Mouse (Mus musculus) liver, embryonic 15.5 days (tissue): ENCODE results near the gene Cmpk1. TPM values are rescaled to one million over a fixed set of nuclear protein-coding genes. Genes with fewer than 3 reads are reported as not detected.
"Not testable (repeated sequence)": the region's sequence is repeated elsewhere in the genome, so short reads cannot be mapped to it uniquely, and the experiment has no call there.

Experiments
- ATAC-seq: fragments of 200-750 bp; cut with Nextera tagmentation; 2 replicates; pipeline ENCODE4 v1.8.0; 2017; ENCODE audit warnings: moderate number of reproducible peaks, mild to moderate bottlenecking, moderate library complexity; ENCODE audit not compliant: insufficient read depth
- H3K27ac ChIP-seq: fragments of 300-500 bp; sonication (generic); replicated peaks from 2 replicates; pipeline ENCODE4 v1.5.1; 2015; ENCODE audit warnings: mild to moderate bottlenecking, inconsistent platforms
- H3K27me3 ChIP-seq: fragments of 300-500 bp; sonication (generic); 2 replicates; pipeline ENCODE4 v1.6.1; 2015; ENCODE audit warnings: mild to moderate bottlenecking, inconsistent platforms
- H3K36me3 ChIP-seq: fragments of 300-500 bp; sonication (generic); replicated peaks from 2 replicates; pipeline ENCODE4 v1.6.1; 2015; ENCODE audit warnings: moderate library complexity, mild to moderate bottlenecking, inconsistent platforms
- H3K4me1 ChIP-seq: fragments of 300-500 bp; sonication (generic); replicated peaks from 2 replicates; pipeline ENCODE4 v1.6.1; 2015; ENCODE audit warnings: inconsistent platforms
- H3K4me2 ChIP-seq: fragments of 300-500 bp; sonication (generic); 2 replicates; pipeline ENCODE4 v1.6.1; 2015; ENCODE audit warnings: moderate library complexity, mild to moderate bottlenecking, inconsistent platforms
- H3K4me3 ChIP-seq: fragments of 300-500 bp; sonication (generic); replicated peaks from 2 replicates; pipeline ENCODE4 v1.5.1; 2015; ENCODE audit warnings: mild to moderate bottlenecking, inconsistent platforms
- H3K9ac ChIP-seq: fragments of 300-500 bp; sonication (generic); 2 replicates; pipeline ENCODE4 v1.6.1; 2015; ENCODE audit warnings: moderate library complexity, mild to moderate bottlenecking, inconsistent platforms
- H3K9me3 ChIP-seq: fragments of 300-500 bp; sonication (generic); replicated peaks from 2 replicates; pipeline ENCODE4 v1.6.1; 2016; ENCODE audit warnings: inconsistent platforms
- WGBS: fragments of 180-500 bp; shearing (Covaris S2); methylation state at CpG from one replicate; pipeline ENCODE4 v1.1.7; 2015; ENCODE audit warnings: mixed read lengths; ENCODE audit not compliant: insufficient replicate concordance; 5-methylcytosine and 5-hydroxymethylcytosine counted together
- polyA plus RNA-seq: library from polyadenylated mRNA; unstranded; fragments of >200 nt; fragmentation: Nextera tagmentation; extraction: Ambion mirVana; gene quantifications from 2 replicates; pipeline ENCODE4 v1.2.1, GENCODE M21; 2015

Gene Cmpk1
- polyA plus RNA-seq, 1 experiment from 2014 or later: 56.9 TPM

- Histone ChIP-seq H3K9me3 (no peaks in the 10 kb centered on the region), H3K27me3 (no peaks in the 10 kb centered on the region), H3K4me2 (no peak overlapping the region), H3K27ac (no peak overlapping the region), H3K4me1 (peaks cover 23% of the 10 kb centered on the region), H3K36me3 (no peaks in the 10 kb centered on the region), H3K9ac (no peak overlapping the region), H3K4me3 (no peak overlapping the region)
- 63% methylated on average over 1 of the region's 1 CpGs for WGBS
- no peak for ATAC-seq
Measured at GRCm38 (mm10) chr4:114982619-114983018, 4.4 kb downstream of the Cmpk1 start.

GRCm38 (mm10) chr4:114973229-114973740, 13.8 kb downstream of the Cmpk1 start:
- no peak for ATAC-seq
- WGBS: 83% methylated on average over 1 of the region's 1 CpGs
- H3K36me3 ChIP-seq: peaks cover 9% of the 10 kb centered on the region
- no peaks in the 10 kb centered on the region for H3K4me1 ChIP-seq
- H3K4me2 ChIP-seq: no peak overlapping the region
- H3K27ac ChIP-seq: no peak overlapping the region
- H3K27me3 ChIP-seq: no peaks in the 10 kb centered on the region
- H3K4me3 ChIP-seq: no peak overlapping the region
- no peaks in the 10 kb centered on the region for H3K9me3 ChIP-seq
- H3K9ac ChIP-seq: no peak overlapping the region

- Histone ChIP-seq H3K27me3 (no peaks in the 10 kb centered on the region), H3K4me2 (no peak overlapping the region), H3K36me3 (peaks cover 29% of the 10 kb centered on the region), H3K9ac (no peak overlapping the region), H3K27ac (no peak overlapping the region), H3K4me3 (no peak overlapping the region), H3K9me3 (no peaks in the 10 kb centered on the region), H3K4me1 (no peaks in the 10 kb centered on the region)
- WGBS: 76% methylated on average over 5 of the region's 5 CpGs
- ATAC-seq: no peak
Measured at GRCm38 (mm10) chr4:114970736-114971135, 16.3 kb downstream of the Cmpk1 start.

GRCm38 (mm10) chr4:114960881-114961280, 26.2 kb downstream of the Cmpk1 start:
- not testable (repeated sequence) for H3K4me1 ChIP-seq, H3K9ac ChIP-seq, ATAC-seq, H3K4me3 ChIP-seq, H3K9me3 ChIP-seq, H3K27ac ChIP-seq, H3K4me2 ChIP-seq, H3K27me3 ChIP-seq
- 53% methylated on average over 2 of the region's 2 CpGs for WGBS
- H3K36me3 ChIP-seq: peaks cover 45% of the 10 kb centered on the region

GRCm38 (mm10) chr4:114959533-114959932, 27.5 kb downstream of the Cmpk1 start:
- Histone ChIP-seq H3K9me3 (no peaks in the 10 kb centered on the region), H3K27me3 (no peaks in the 10 kb centered on the region), H3K9ac (no peak overlapping the region), H3K36me3 (peaks cover 32% of the 10 kb centered on the region), H3K4me3 (no peak overlapping the region), H3K4me2 (no peak overlapping the region), H3K27ac (no peak overlapping the region), H3K4me1 (no peaks in the 10 kb centered on the region)
- no peak for ATAC-seq
- WGBS: 84% methylated on average over 2 of the region's 2 CpGs

GRCm38 (mm10) chr4:114958786-114959185, 28.3 kb downstream of the Cmpk1 start:
- Histone ChIP-seq H3K4me2 (no peak overlapping the region), H3K9ac (no peak overlapping the region), H3K27ac (no peak overlapping the region), H3K27me3 (no peaks in the 10 kb centered on the region), H3K4me1 (no peaks in the 10 kb centered on the region), H3K36me3 (peaks cover 26% of the 10 kb centered on the region), H3K9me3 (no peaks in the 10 kb centered on the region), H3K4me3 (no peak overlapping the region)
- ATAC-seq: no peak
- WGBS: 81% methylated on average over 4 of the region's 4 CpGs

- H3K9me3 ChIP-seq: no peaks in the 10 kb centered on the region
- H3K4me2 ChIP-seq: no peak overlapping the region
- 69% methylated on average over 2 of the region's 2 CpGs for WGBS
- H3K27ac ChIP-seq: no peak overlapping the region
- no peak for ATAC-seq
- H3K4me1 ChIP-seq: no peaks in the 10 kb centered on the region
- no peaks in the 10 kb centered on the region for H3K27me3 ChIP-seq
- peaks cover 26% of the 10 kb centered on the region for H3K36me3 ChIP-seq
- no peak overlapping the region for H3K4me3 ChIP-seq
- H3K9ac ChIP-seq: no peak overlapping the region
Measured at GRCm38 (mm10) chr4:114958231-114958630, 28.8 kb downstream of the Cmpk1 start.

GRCm38 (mm10) chr4:114957403-114957802, 29.6 kb downstream of the Cmpk1 start:
- Histone ChIP-seq H3K9ac (no peak overlapping the region), H3K4me3 (no peak overlapping the region), H3K4me1 (no peaks in the 10 kb centered on the region), H3K4me2 (no peak overlapping the region), H3K27ac (no peak overlapping the region), H3K27me3 (no peaks in the 10 kb centered on the region), H3K36me3 (peaks cover 18% of the 10 kb centered on the region), H3K9me3 (no peaks in the 10 kb centered on the region)
- no peak for ATAC-seq

GRCm38 (mm10) chr4:114953172-114953571, 33.9 kb downstream of the Cmpk1 start:
- Histone ChIP-seq H3K9me3 (no peaks in the 10 kb centered on the region), H3K4me3 (no peak overlapping the region), H3K36me3 (no peaks in the 10 kb centered on the region), H3K9ac (no peak overlapping the region), H3K27ac (no peak overlapping the region), H3K4me2 (no peak overlapping the region), H3K4me1 (no peaks in the 10 kb centered on the region), H3K27me3 (peaks cover 11% of the 10 kb centered on the region; the same call in 1 of the 2 replicates)
- no peak for ATAC-seq
- WGBS: 69% methylated on average over 3 of the region's 3 CpGs

- WGBS: 48% methylated on average over 7 of the region's 7 CpGs
- H3K27me3 ChIP-seq: peaks cover 26% of the 10 kb centered on the region
- H3K27ac ChIP-seq: no peak overlapping the region
- H3K4me2 ChIP-seq: no peak overlapping the region
- H3K4me3 ChIP-seq: no peak overlapping the region
- H3K9ac ChIP-seq: no peak overlapping the region
- no peaks in the 10 kb centered on the region for H3K36me3 ChIP-seq
- ATAC-seq: no peak
- H3K4me1 ChIP-seq: no peaks in the 10 kb centered on the region
- H3K9me3 ChIP-seq: no peaks in the 10 kb centered on the region
Measured at GRCm38 (mm10) chr4:114947852-114948481, 39.1 kb downstream of the Cmpk1 start.

GRCm38 (mm10) chr4:114947395-114947794, 39.6 kb downstream of the Cmpk1 start:
- peaks cover 26% of the 10 kb centered on the region for H3K27me3 ChIP-seq
- 24% methylated on average over 6 of the region's 6 CpGs for WGBS
- no peak for ATAC-seq
- no peaks in the 10 kb centered on the region for H3K4me1 ChIP-seq
- no peaks in the 10 kb centered on the region for H3K9me3 ChIP-seq
- H3K4me2 ChIP-seq: no peak overlapping the region
- H3K27ac ChIP-seq: no peak overlapping the region
- no peak overlapping the region for H3K4me3 ChIP-seq
- H3K9ac ChIP-seq: no peak overlapping the region
- no peaks in the 10 kb centered on the region for H3K36me3 ChIP-seq

- no peak overlapping the region for H3K27ac ChIP-seq
- WGBS: 65% methylated on average over 4 of the region's 4 CpGs
- H3K36me3 ChIP-seq: no peaks in the 10 kb centered on the region
- no peaks in the 10 kb centered on the region for H3K4me1 ChIP-seq
- H3K4me3 ChIP-seq: no peak overlapping the region
- H3K9ac ChIP-seq: no peak overlapping the region
- no peak for ATAC-seq
- no peak overlapping the region for H3K4me2 ChIP-seq
- peaks cover 29% of the 10 kb centered on the region for H3K27me3 ChIP-seq
- no peaks in the 10 kb centered on the region for H3K9me3 ChIP-seq
Measured at GRCm38 (mm10) chr4:114946416-114946815, 40.6 kb downstream of the Cmpk1 start.
